Mouse (Mus musculus) midbrain, embryonic 16.5 days (tissue): ENCODE measurements around the gene Fam173b. TPM values are rescaled to one million over a fixed set of nuclear protein-coding genes. Genes with fewer than 3 reads are reported as not detected.

Experiments used
- ATAC-seq: fragments of 200-750 bp; cut with Nextera tagmentation; 2 replicates; pipeline ENCODE4 v1.8.0; 2017; ENCODE audit warnings: moderate TSS enrichment
- H3K27ac ChIP-seq: fragments of 300-500 bp; sonication (generic); 2 replicates; pipeline ENCODE4 v1.5.1; 2014; ENCODE audit warnings: mild to moderate bottlenecking, low read length, mixed read lengths
- H3K27me3 ChIP-seq: fragments of 300-500 bp; sonication (generic); 2 replicates; pipeline ENCODE4 v1.6.1; 2014; ENCODE audit warnings: low read depth, low read length, mixed read lengths; ENCODE audit not compliant: control insufficient read depth, insufficient read depth
- H3K36me3 ChIP-seq: fragments of 300-500 bp; sonication (generic); 2 replicates; pipeline ENCODE4 v1.6.1; 2014; ENCODE audit warnings: mild to moderate bottlenecking, low read length, moderate library complexity, mixed read lengths; ENCODE audit not compliant: control insufficient read depth, insufficient read depth
- H3K4me1 ChIP-seq: fragments of 300-500 bp; sonication (generic); 2 replicates; pipeline ENCODE4 v1.6.1; 2014; ENCODE audit warnings: mild to moderate bottlenecking, low read length, mixed read lengths; ENCODE audit not compliant: control insufficient read depth, insufficient read depth
- H3K4me2 ChIP-seq: fragments of 300-500 bp; sonication (generic); 2 replicates; pipeline ENCODE4 v1.6.1; 2014; ENCODE audit warnings: mild to moderate bottlenecking, low read length, mixed read lengths
- H3K4me3 ChIP-seq: fragments of 300-500 bp; sonication (generic); 2 replicates; pipeline ENCODE4 v1.5.1; 2014; ENCODE audit warnings: low read depth, mild to moderate bottlenecking, low read length, moderate library complexity, mixed read lengths
- H3K9ac ChIP-seq: fragments of 300-500 bp; sonication (generic); 2 replicates; pipeline ENCODE4 v1.6.1; 2014; ENCODE audit warnings: low read depth, low read length, mixed read lengths
- H3K9me3 ChIP-seq: fragments of 300-500 bp; sonication (generic); replicated peaks from 2 replicates; pipeline ENCODE4 v1.6.1; 2014; ENCODE audit warnings: mild to moderate bottlenecking, low read length, mixed read lengths; ENCODE audit not compliant: control insufficient read depth, poor library complexity, severe bottlenecking
- WGBS: fragments of 180-500 bp; shearing (Covaris S2); extraction: QIAGEN DNeasy Blood & Tissue Kit; methylation state at CpG from one replicate; pipeline ENCODE4 v1.1.7; 2014; 5-methylcytosine and 5-hydroxymethylcytosine counted together
- polyA plus RNA-seq: library from polyadenylated mRNA; unstranded; fragments of >200 nt; fragmentation: Nextera tagmentation; extraction: Ambion mirVana; gene quantifications from 2 replicates; pipeline ENCODE4 v1.2.1, GENCODE M21; 2015

Gene Fam173b
- polyA plus RNA-seq, 1 experiment from 2014 or later = 9.3 TPM

DNA sequence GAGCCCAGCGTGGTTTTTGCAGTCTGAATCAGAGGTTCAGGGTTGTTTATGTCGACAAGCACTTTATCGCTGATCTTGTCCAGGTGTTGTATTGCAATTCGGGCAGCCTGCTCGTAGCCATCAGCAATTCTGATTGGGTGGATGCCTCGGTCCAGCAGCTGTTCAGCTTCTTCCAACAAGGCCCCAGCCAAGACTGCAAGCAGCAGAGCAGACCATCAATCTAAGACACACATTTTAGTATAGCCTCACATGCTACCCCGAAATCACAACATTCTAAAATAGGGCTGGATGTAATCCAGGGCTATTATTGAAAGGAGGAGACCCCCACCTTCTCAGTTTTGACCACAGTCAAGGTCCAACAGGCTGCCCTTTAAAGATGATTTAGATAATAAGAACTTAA lies 6.0 kb upstream of the Fam173b start:
- no peak overlapping the region for H3K4me3 ChIP-seq
- H3K9me3 ChIP-seq = no peaks in the 10 kb centered on the region
- H3K4me2 ChIP-seq = no peak overlapping the region
- H3K27ac ChIP-seq = no peak overlapping the region
- H3K4me1 ChIP-seq = peaks cover 27% of the 10 kb centered on the region
- no peak for ATAC-seq
- peaks cover 48% of the 10 kb centered on the region for H3K36me3 ChIP-seq
- H3K27me3 ChIP-seq = no peaks in the 10 kb centered on the region
- 96% methylated on average over 7 of the region's 7 CpGs for WGBS
- no peak overlapping the region for H3K9ac ChIP-seq

DNA sequence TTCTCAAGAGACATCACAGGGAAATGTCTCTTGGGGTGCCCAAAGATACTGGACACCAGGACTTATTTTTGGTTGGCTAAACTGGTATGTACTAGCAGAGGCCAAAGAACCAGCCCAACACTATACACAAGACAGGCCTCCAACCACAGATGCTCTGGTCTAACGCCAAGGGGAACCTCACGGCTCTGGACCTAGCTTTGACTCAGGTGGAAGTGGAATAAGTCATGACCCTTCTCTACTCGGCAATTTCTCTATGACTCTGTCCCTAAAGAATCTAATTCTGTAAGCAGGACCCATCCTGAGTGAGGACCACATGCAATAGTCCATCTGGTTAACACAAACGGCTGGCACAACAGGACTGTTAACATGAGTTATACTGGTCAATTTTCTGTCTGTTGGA lies 1.8 kb upstream of the Fam173b start:
- Histone ChIP-seq H3K36me3 (peaks cover 9% of the 10 kb centered on the region), H3K27me3 (no peaks in the 10 kb centered on the region), H3K4me1 (peaks cover 32% of the 10 kb centered on the region), H3K4me2 (peak overlapping the region; percentile 99), H3K27ac (no peak overlapping the region), H3K9ac (no peak overlapping the region), H3K4me3 (no peak overlapping the region), H3K9me3 (no peaks in the 10 kb centered on the region)
- 86% methylated on average over 4 of the region's 4 CpGs for WGBS
- ATAC-seq = no peak

DNA sequence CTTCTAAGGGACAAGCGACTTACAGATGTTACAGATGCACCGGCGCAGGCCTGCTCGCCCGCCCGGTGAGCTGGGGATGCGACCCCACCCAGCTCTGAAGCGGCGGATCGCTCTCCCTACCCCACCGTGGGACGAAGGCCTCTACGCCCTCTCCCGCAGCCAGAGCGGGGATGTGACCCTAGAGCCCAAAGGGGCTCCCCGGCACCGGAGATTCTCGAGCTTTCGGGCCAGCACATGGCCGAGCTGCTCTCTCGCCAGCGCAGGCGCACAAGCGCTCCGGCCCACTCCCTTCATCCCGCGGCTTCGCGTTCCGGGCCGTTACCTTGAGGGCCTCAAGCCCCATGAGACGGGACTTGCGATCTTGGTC lies 390 bp upstream of the Fam173b start:
- peak; percentile 82 for ATAC-seq
- Histone ChIP-seq H3K4me3 (peak overlapping the region; percentile 95), H3K4me1 (peaks cover 32% of the 10 kb centered on the region), H3K27ac (peak overlapping the region; percentile 96), H3K9me3 (no peaks in the 10 kb centered on the region), H3K36me3 (no peaks in the 10 kb centered on the region; the same call in 1 of the 2 replicates), H3K27me3 (no peaks in the 10 kb centered on the region), H3K4me2 (peak overlapping the region; percentile 99), H3K9ac (peak overlapping the region; percentile 93)
- WGBS = 0% methylated on average over 33 of the region's 33 CpGs

DNA sequence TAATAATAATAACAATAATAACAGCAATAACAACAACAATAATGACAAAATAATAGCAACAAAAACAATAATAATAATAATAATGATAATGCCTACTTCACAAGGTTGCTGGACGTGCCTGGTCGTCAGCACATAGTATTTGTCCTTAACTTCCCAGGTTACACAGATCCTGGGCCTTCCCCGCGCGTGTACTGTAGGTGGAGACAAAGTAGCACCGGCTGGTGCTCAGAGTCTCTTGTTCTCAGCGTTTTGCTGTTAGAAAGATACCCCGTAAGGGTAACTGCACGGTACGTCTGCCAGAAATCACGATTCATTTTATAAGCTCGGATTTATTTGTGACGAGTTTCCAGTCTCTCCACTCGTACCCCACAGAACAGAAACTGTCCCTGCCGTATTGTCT lies 774 bp downstream of the Fam173b start:
- H3K27ac ChIP-seq = peak overlapping the region; percentile 96
- H3K36me3 ChIP-seq = no peaks in the 10 kb centered on the region
- peak; percentile 86 for ATAC-seq
- H3K9me3 ChIP-seq = no peaks in the 10 kb centered on the region
- peak overlapping the region; percentile 93 for H3K9ac ChIP-seq
- peak overlapping the region; percentile 65 for H3K4me2 ChIP-seq
- peaks cover 32% of the 10 kb centered on the region for H3K4me1 ChIP-seq
- no peaks in the 10 kb centered on the region for H3K27me3 ChIP-seq
- H3K4me3 ChIP-seq = peak overlapping the region; percentile 95
- WGBS = 2% methylated on average over 15 of the region's 15 CpGs

DNA sequence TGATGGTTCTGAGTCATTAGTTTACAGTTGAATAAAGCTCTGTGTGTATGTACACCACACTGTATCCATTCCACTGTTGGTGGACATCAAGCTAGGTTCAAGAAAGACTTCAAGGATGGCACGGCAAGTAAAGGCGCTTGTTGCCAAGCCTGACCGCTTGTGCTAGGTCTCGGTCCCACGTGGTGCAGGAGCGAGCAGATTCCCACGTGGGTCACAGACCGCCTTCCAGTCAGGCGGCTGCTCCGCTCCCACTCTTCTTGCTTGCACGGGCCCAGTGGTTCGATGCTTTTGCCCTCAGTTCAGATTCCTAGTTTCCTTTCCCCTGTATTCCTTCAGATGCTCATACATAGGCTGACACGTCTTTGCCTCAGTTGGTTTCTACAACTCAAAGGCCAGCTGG lies 1.5 kb downstream of the Fam173b start:
- ATAC-seq = no peak
- H3K4me3 ChIP-seq = peak overlapping the region; percentile 95; the same call in 1 of the 2 replicates
- H3K36me3 ChIP-seq = no peaks in the 10 kb centered on the region
- H3K9me3 ChIP-seq = no peaks in the 10 kb centered on the region
- peak overlapping the region; percentile 96; the same call in 1 of the 2 replicates for H3K27ac ChIP-seq
- peak overlapping the region; percentile 65 for H3K4me2 ChIP-seq
- H3K4me1 ChIP-seq = peaks cover 27% of the 10 kb centered on the region
- H3K27me3 ChIP-seq = no peaks in the 10 kb centered on the region
- WGBS = 86% methylated on average over 13 of the region's 13 CpGs
- H3K9ac ChIP-seq = peak overlapping the region; percentile 93

DNA sequence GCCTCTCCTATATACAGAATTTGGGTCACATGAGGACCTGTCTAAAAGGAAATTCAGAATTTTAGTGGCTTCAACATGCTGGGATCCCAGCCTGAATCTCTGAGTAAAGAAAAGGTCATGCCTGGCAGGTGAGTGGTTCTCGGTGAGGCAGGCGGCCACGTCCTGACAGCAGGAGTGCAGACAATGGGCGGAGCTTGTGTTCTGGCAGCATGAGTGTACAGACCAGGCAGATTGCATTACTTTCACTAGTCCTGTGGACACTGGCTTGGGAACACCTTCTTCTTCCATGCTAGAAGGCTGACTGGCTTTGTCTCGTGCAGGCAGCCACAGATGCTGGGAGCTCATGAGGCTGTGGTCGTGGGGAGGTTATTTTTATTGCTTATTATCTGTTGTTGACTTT lies 5.2 kb downstream of the Fam173b start:
- H3K4me1 ChIP-seq = peaks cover 5% of the 10 kb centered on the region

DNA sequence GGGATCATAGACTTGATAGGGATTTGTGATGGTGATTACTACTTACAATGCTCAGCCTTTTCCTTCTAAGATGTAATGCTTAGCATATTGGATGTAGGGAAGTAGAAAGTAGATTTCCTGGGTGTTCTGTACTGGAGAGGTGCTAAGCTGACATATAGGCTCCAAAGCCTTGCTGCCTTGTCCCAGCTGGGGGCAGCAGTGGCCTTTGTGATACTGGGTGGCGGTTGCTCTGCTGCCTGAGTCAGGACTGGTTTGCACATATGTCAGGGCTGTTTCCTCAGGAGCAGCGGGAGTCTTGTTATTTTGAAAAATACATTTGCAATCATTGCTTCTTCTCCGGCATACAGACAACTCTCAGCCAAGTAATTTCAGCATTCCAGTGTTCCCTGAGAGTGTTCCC lies 9.4 kb downstream of the Fam173b start:
- Histone ChIP-seq H3K4me2 (no peak overlapping the region), H3K9ac (no peak overlapping the region), H3K27ac (no peak overlapping the region), H3K4me1 (no peaks in the 10 kb centered on the region), H3K9me3 (no peaks in the 10 kb centered on the region), H3K36me3 (no peaks in the 10 kb centered on the region), H3K4me3 (no peak overlapping the region), H3K27me3 (no peaks in the 10 kb centered on the region)
- WGBS = 68% methylated on average over 3 of the region's 3 CpGs
- ATAC-seq = peak; percentile 74

More for the DNA sequence above, 5.2 kb downstream of the Fam173b start:
- Histone ChIP-seq H3K9me3 (no peaks in the 10 kb centered on the region), H3K4me2 (no peak overlapping the region), H3K4me3 (no peak overlapping the region), H3K36me3 (no peaks in the 10 kb centered on the region), H3K9ac (no peak overlapping the region), H3K27ac (no peak overlapping the region), H3K27me3 (no peaks in the 10 kb centered on the region)
- no peak for ATAC-seq
- 77% methylated on average over 6 of the region's 6 CpGs for WGBS

DNA sequence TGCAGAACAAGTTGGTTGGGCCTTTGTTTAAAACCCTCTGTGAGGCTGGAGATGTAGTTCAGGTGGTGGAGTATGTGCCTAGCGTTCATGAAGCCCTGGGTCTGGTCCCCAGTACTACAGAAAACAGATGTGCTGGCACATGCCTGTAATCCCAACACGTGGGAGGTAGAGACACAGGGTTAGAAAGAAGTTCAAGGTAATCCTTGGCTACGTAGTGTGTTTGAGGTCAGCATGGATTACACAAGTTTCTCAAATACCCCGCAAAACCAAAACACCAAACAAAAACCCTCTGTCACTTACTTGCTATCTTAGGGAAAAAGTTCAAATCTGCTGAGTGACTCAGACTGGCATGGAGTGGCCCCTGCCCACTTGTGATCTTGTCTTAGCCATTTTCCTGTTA lies 10.3 kb downstream of the Fam173b start:
- H3K9ac ChIP-seq = no peak overlapping the region
- whole genome bisulfite sequencing = 98% methylated on average over 4 of the region's 4 CpGs

DNA sequence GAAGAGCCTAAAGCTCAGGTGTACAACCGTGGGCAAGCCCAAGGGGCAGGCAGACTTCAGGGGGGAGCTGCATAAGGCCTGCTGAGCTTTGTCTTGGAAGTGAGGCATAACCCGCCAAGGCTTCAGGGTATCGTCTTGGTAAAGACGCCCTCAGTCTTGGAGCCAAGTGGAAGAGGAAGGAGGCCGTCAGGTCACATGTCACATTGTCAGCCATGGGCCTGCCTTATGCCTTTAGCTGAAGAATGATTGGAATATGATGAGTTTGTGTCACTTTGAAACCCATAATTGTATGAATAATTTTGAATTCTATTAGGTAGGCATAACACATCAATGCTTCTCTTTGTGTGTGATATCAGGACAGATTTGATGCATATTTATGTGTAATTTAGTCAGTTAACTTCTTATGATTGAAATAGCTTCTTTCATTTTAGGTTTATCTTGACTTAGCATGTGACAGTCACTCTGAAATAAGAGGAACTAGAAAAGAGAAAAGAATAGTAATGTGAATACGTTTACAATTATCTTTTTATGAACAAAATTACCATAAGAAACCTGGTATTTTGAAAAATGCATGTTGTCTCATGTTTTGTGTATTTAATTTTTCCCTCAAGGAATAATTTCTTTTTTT lies 12.3 kb downstream of the Fam173b start:
- WGBS = 91% methylated on average over 6 of the region's 6 CpGs
- no peaks in the 10 kb centered on the region for H3K4me1 ChIP-seq
- no peak overlapping the region for H3K27ac ChIP-seq
- no peak overlapping the region for H3K4me3 ChIP-seq
- H3K27me3 ChIP-seq = no peaks in the 10 kb centered on the region
- H3K36me3 ChIP-seq = 0 out of 2 replicates have a peak, but pooled peaks cover under 1% of the 10 kb centered on the region
- H3K9me3 ChIP-seq = no peaks in the 10 kb centered on the region
- no peak for ATAC-seq
- no peak overlapping the region for H3K9ac ChIP-seq
- no peak overlapping the region for H3K4me2 ChIP-seq

More for the DNA sequence above, 10.3 kb downstream of the Fam173b start:
- no peaks in the 10 kb centered on the region for H3K9me3 ChIP-seq
- no peaks in the 10 kb centered on the region for H3K27me3 ChIP-seq
- no peak for ATAC-seq
- no peak overlapping the region for H3K4me2 ChIP-seq
- no peaks in the 10 kb centered on the region for H3K4me1 ChIP-seq
- H3K36me3 ChIP-seq = no peaks in the 10 kb centered on the region
- no peak overlapping the region for H3K27ac ChIP-seq
- H3K4me3 ChIP-seq = no peak overlapping the region
